22 mouse cellular contexts compared by ENCODE assay signal in the genomic region with DNA sequence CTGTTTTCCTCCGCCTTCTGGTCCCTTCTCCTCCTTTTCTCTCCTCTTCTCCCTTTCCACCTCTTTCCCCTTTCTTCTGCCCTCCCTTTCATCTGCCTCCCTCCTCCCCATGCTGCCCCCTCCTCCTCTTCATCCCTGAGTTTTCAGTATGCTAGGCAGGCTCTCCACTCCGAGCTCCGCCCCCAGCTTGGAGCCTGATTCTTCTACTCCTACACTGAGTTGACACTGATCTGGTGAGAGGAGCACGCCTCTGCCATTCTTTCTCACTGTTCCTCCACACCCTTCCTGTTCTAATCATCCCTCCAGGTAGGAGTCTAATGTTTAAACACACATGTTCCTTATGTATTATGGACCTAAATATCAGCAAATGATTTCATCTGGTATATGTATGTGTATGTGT.
"Had no signal": no experiment of that assay in that cellular context is flagged by ENCODE, and none has a peak within 500 bp of the region (broad histone marks: within the 10 kb centered on the region; RNA-seq: fewer than 3 reads in every experiment).

No protein-coding gene starts in this region.

- H3K9ac ChIP-seq: liver, embryonic 13.5 days; midbrain, embryonic 12.5 days; neural tube, embryonic 13.5 days had no signal

- H3K36me3 ChIP-seq: liver, embryonic 13.5 days; midbrain, embryonic 12.5 days; neural tube, embryonic 13.5 days had no signal

- H3K4me3 ChIP-seq: liver, embryonic 13.5 days; midbrain, embryonic 12.5 days; myocyte; neural tube, embryonic 13.5 days had no signal

- H3K9me3 ChIP-seq: liver, embryonic 13.5 days; midbrain, embryonic 12.5 days; neural tube, embryonic 13.5 days had no signal

- H3K27ac ChIP-seq: liver, embryonic 13.5 days; midbrain, embryonic 12.5 days; neural tube, embryonic 13.5 days; stomach, postnatal 0 days had no signal

- DNase-seq: kidney, adult 18-20 months; kidney, adult 9 months; kidney, postnatal 14 days; kidney, postnatal 4 days; layer of hippocampus, adult 9-11 months; layer of hippocampus, postnatal 36 days; liver, embryonic 13.5 days; lung, adult 2 months; lung, postnatal 14 days; lung, postnatal 4 days; retina, postnatal 1 day; right cerebral cortex, postnatal 25 days; thymus, adult 2 months; thymus, postnatal 14 days; thymus, postnatal 4 days had no signal

- H3K4me1 ChIP-seq: liver, embryonic 13.5 days had no signal

- H3K4me2 ChIP-seq: liver, embryonic 13.5 days; midbrain, embryonic 12.5 days; neural tube, embryonic 13.5 days had no signal

- H3K27me3 ChIP-seq: liver, embryonic 13.5 days; midbrain, embryonic 12.5 days; neural tube, embryonic 13.5 days had no signal

- ATAC-seq: inflammation-experienced regulatory T-cells, adult 6 months; intestine, embryonic 16.5 days; midbrain, embryonic 16.5 days had no signal
